Mouse (Mus musculus): ENCODE data around the gene Otulinl. TPM values are rescaled to one million over a fixed set of nuclear protein-coding genes. Genes with fewer than 3 reads are reported as not detected.

Gene Otulinl
- total RNA-seq, 1 experiment: 1.7 TPM

DNA sequence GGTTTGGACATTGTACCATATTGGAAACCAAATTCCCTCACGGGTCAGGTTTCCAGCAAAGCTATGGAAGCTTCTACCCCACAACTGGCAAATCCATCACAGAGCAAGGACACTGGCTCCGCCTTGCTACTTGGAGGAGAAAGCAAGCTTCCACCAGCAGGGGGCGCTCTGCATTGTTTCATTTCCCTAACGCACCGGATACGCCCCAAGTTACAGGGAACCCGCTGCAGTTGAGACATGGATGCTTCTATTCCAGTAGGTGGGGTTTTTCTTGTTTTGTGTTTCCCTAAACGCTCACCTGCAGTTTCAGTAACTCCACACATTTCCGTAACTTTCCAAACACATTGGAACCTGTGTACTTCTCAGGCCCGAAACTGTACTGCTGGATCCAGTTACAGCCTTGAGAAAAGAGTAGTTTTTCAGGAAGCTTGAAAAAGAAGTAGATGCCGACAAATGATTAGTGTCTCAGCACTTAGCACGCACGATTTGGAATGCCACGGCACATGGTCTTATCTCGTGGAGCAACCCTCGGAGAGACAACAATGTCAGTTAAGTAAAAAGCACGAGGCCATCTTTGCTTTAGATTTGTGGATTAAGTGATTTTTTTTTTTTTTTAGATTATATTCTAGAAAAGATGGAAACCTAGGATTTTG is 21.7 kb downstream of the Otulinl start:
- H3K4me3 ChIP-seq (ENCODE audit: insufficient read depth in 1 of 2, low read depth in 1 of 2, low read length in 2 of 2, poor library complexity in 1 of 2, severe bottlenecking in 1 of 2): no peak overlapping the region
- peak; percentile 91 for DNase-seq (ENCODE audit: low read depth, low spot score)
- H3K9me3 ChIP-seq (ENCODE audit: control insufficient read depth, insufficient read depth, low read depth, low read length): no peaks in the 10 kb centered on the region
- no peak overlapping the region for H3K27ac ChIP-seq (ENCODE audit: insufficient read depth, low read depth, low read length, poor library complexity, severe bottlenecking)
- TF ChIP-seq CHD2 (IDR thresholded peaks at IDR 0.05; ENCODE audit: low read depth, low read length) (no peak), ZC3H11A (IDR thresholded peaks at IDR 0.05; ENCODE audit: borderline replicate concordance, low read depth, low read length) (peak; percentile 33; the same call in 1 of the 2 replicates)
- in situ Hi-C loops (cut with MboI; ENCODE audit: low sequenced_read_pairs in 2 of 2, unreplicated experiment in 2 of 2): no loop called here
- no peaks in the 10 kb centered on the region for H3K36me3 ChIP-seq (ENCODE audit: control insufficient read depth, insufficient read depth, low read length, poor library complexity, severe bottlenecking)
- H3K9ac ChIP-seq (ENCODE audit: insufficient read depth, low read depth, low read length, poor library complexity, severe bottlenecking): no peak overlapping the region
- no peaks in the 10 kb centered on the region; a peak in 1 of 4 replicates for H3K4me1 ChIP-seq (ENCODE audit: control insufficient read depth in 2 of 2, insufficient read depth in 2 of 2, low read length in 2 of 2, poor library complexity in 1 of 2)

DNA sequence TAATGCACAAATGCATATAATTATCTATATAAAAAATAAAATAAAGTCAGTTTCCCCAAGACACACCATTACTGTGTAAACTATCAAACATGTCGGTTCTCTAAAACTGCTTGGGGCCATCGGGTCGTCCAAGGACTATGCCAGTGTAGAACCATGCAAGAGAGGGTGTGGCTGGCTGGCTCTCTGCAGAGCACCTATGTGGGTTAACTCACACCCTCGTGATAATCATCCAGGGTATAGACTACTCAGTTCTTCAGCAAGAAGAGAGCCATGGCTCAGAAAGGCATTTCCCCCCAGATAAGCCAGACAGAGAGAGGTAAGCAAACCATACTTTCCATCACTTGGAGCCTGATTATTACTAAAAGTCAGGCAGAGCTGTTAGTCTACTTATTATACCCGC is 22.2 kb downstream of the Otulinl start:
- Histone ChIP-seq H3K4me3 (ENCODE audit: insufficient read depth in 1 of 2, low read depth in 1 of 2, low read length in 2 of 2, poor library complexity in 1 of 2, severe bottlenecking in 1 of 2) (no peak overlapping the region), H3K4me1 (ENCODE audit: control insufficient read depth in 2 of 2, insufficient read depth in 2 of 2, low read length in 2 of 2, poor library complexity in 1 of 2) (no peaks in the 10 kb centered on the region; a peak in 1 of 4 replicates), H3K9ac (ENCODE audit: insufficient read depth, low read depth, low read length, poor library complexity, severe bottlenecking) (no peak overlapping the region), H3K36me3 (ENCODE audit: control insufficient read depth, insufficient read depth, low read length, poor library complexity, severe bottlenecking) (no peaks in the 10 kb centered on the region), H3K9me3 (ENCODE audit: control insufficient read depth, insufficient read depth, low read depth, low read length) (no peaks in the 10 kb centered on the region), H3K27ac (ENCODE audit: insufficient read depth, low read depth, low read length, poor library complexity, severe bottlenecking) (no peak overlapping the region)
- TF ChIP-seq HCFC1 (IDR thresholded peaks at IDR 0.05; ENCODE audit: borderline replicate concordance, insufficient read depth, low read length) (no peak), CHD2 (IDR thresholded peaks at IDR 0.05; ENCODE audit: low read depth, low read length) (no peak)
- in situ Hi-C loops (cut with MboI; ENCODE audit: low sequenced_read_pairs in 2 of 2, unreplicated experiment in 2 of 2): no loop called here
- no peak for DNase-seq (ENCODE audit: low read depth, low spot score)

DNA sequence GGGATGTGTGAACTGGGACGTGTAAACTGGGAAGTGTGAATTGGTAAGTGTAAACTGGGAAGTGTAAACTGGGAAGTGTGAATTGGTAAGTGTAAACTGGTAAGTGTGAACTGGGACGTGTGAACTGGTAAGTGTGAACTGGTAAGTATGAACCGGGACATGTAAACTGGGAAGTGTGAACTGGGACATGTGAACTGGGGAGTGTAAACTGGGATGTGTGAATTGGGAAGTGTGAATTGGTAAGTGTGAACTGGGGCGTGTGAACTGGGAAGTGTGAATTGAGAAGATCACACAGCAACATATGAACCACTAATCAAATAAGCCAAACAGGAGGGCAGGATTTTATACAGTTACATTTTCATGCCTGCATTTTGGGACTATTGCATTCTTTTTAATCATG is 23.0 kb downstream of the Otulinl start:
- Histone ChIP-seq H3K4me3 (ENCODE audit: insufficient read depth in 1 of 2, low read depth in 1 of 2, low read length in 2 of 2, poor library complexity in 1 of 2, severe bottlenecking in 1 of 2) (no peak overlapping the region), H3K36me3 (ENCODE audit: control insufficient read depth, insufficient read depth, low read length, poor library complexity, severe bottlenecking) (no peaks in the 10 kb centered on the region), H3K4me1 (ENCODE audit: control insufficient read depth in 2 of 2, insufficient read depth in 2 of 2, low read length in 2 of 2, poor library complexity in 1 of 2) (no peaks in the 10 kb centered on the region; a peak in 1 of 4 replicates), H3K27ac (ENCODE audit: insufficient read depth, low read depth, low read length, poor library complexity, severe bottlenecking) (no peak overlapping the region), H3K9ac (ENCODE audit: insufficient read depth, low read depth, low read length, poor library complexity, severe bottlenecking) (no peak overlapping the region), H3K9me3 (ENCODE audit: control insufficient read depth, insufficient read depth, low read depth, low read length) (no peaks in the 10 kb centered on the region)
- in situ Hi-C loops (cut with MboI; ENCODE audit: low sequenced_read_pairs in 2 of 2, unreplicated experiment in 2 of 2): no loop called here
- DNase-seq (ENCODE audit: low read depth, low spot score): no peak
- TF ChIP-seq ZC3H11A (IDR thresholded peaks at IDR 0.05; ENCODE audit: borderline replicate concordance, low read depth, low read length): no peak
- no peak for TF ChIP-seq MAFK (IDR thresholded peaks at IDR 0.05; ENCODE audit: insufficient read depth, low read depth, low read length)
- TF ChIP-seq CHD2 (IDR thresholded peaks at IDR 0.05; ENCODE audit: low read depth, low read length): no peak
- TF ChIP-seq HCFC1 (IDR thresholded peaks at IDR 0.05; ENCODE audit: borderline replicate concordance, insufficient read depth, low read length): no peak
- TF ChIP-seq ZNF384 (IDR thresholded peaks at IDR 0.05; ENCODE audit: low read depth, low read length): no peak

DNA sequence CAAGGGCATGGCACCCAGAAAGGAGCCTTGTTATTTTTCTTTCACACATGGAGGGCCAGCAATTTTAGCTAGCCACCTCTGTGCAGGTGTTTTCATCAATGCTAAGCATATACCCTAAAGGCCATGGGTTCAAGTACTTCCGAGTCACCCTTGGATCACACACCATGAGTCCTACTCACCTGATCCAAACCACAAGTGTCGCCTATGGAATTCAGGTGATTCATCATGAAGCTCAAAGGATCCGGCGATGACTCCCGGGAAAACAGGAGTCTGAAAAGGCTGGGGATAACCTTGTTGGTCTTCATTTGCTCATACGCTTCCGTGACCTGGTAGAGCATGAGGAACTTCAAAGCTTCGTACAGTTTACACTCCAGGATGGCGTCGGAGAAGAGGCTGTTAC is 23.5 kb downstream of the Otulinl start:
- DNase-seq (ENCODE audit: low read depth, low spot score): no peak
- Histone ChIP-seq H3K9ac (ENCODE audit: insufficient read depth, low read depth, low read length, poor library complexity, severe bottlenecking) (no peak overlapping the region), H3K36me3 (ENCODE audit: control insufficient read depth, insufficient read depth, low read length, poor library complexity, severe bottlenecking) (no peaks in the 10 kb centered on the region), H3K27ac (ENCODE audit: insufficient read depth, low read depth, low read length, poor library complexity, severe bottlenecking) (no peak overlapping the region), H3K4me3 (ENCODE audit: insufficient read depth in 1 of 2, low read depth in 1 of 2, low read length in 2 of 2, poor library complexity in 1 of 2, severe bottlenecking in 1 of 2) (no peak overlapping the region), H3K4me1 (ENCODE audit: control insufficient read depth in 2 of 2, insufficient read depth in 2 of 2, low read length in 2 of 2, poor library complexity in 1 of 2) (no peaks in the 10 kb centered on the region; a peak in 1 of 4 replicates), H3K9me3 (ENCODE audit: control insufficient read depth, insufficient read depth, low read depth, low read length) (no peaks in the 10 kb centered on the region)
- no peak for TF ChIP-seq ZC3H11A (IDR thresholded peaks at IDR 0.05; ENCODE audit: borderline replicate concordance, low read depth, low read length)
- TF ChIP-seq HCFC1 (IDR thresholded peaks at IDR 0.05; ENCODE audit: borderline replicate concordance, insufficient read depth, low read length): no peak
- TF ChIP-seq ZNF384 (IDR thresholded peaks at IDR 0.05; ENCODE audit: low read depth, low read length): no peak
- no peak for TF ChIP-seq MAFK (IDR thresholded peaks at IDR 0.05; ENCODE audit: insufficient read depth, low read depth, low read length)
- TF ChIP-seq CHD2 (IDR thresholded peaks at IDR 0.05; ENCODE audit: low read depth, low read length): no peak
- in situ Hi-C loops (cut with MboI; ENCODE audit: low sequenced_read_pairs in 2 of 2, unreplicated experiment in 2 of 2): no loop called here

DNA sequence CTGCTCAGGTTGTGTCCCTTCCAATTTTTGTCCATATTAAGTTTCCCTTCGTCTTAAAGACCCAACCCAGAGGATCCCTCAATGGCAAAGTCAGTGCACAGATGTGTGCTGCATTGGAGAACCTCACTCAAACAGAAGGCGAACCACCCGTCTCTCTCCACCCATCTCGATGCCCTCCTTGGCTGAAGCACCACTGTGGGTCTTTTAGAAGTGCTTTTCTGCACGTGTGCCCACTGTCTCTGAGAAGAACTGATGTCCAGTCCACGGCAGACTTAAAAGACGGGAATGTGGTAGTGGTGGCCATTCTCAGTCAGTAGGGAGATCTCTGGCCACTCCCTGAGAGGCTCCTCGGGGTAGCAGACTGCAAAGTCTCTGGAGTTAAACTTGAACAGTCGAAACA is 24.8 kb downstream of the Otulinl start:
- TF ChIP-seq CHD2 (IDR thresholded peaks at IDR 0.05; ENCODE audit: low read depth, low read length) (no peak), ZNF384 (IDR thresholded peaks at IDR 0.05; ENCODE audit: low read depth, low read length) (no peak), HCFC1 (IDR thresholded peaks at IDR 0.05; ENCODE audit: borderline replicate concordance, insufficient read depth, low read length) (no peak), ZC3H11A (IDR thresholded peaks at IDR 0.05; ENCODE audit: borderline replicate concordance, low read depth, low read length) (no peak), MAFK (IDR thresholded peaks at IDR 0.05; ENCODE audit: insufficient read depth, low read depth, low read length) (no peak)
- Histone ChIP-seq H3K9me3 (ENCODE audit: control insufficient read depth, insufficient read depth, low read depth, low read length) (no peaks in the 10 kb centered on the region), H3K9ac (ENCODE audit: insufficient read depth, low read depth, low read length, poor library complexity, severe bottlenecking) (no peak overlapping the region), H3K4me3 (ENCODE audit: insufficient read depth in 1 of 2, low read depth in 1 of 2, low read length in 2 of 2, poor library complexity in 1 of 2, severe bottlenecking in 1 of 2) (no peak overlapping the region), H3K27ac (ENCODE audit: insufficient read depth, low read depth, low read length, poor library complexity, severe bottlenecking) (no peak overlapping the region), H3K36me3 (ENCODE audit: control insufficient read depth, insufficient read depth, low read length, poor library complexity, severe bottlenecking) (no peaks in the 10 kb centered on the region), H3K4me1 (ENCODE audit: control insufficient read depth in 2 of 2, insufficient read depth in 2 of 2, low read length in 2 of 2, poor library complexity in 1 of 2) (no peaks in the 10 kb centered on the region; a peak in 1 of 4 replicates)
- in situ Hi-C loops (cut with MboI; ENCODE audit: low sequenced_read_pairs in 2 of 2, unreplicated experiment in 2 of 2): no loop called here
- no peak for DNase-seq (ENCODE audit: low read depth, low spot score)
